Mouse (Mus musculus): ENCODE data around the gene Spx. TPM values are rescaled to one million over a fixed set of nuclear protein-coding genes. Genes with fewer than 3 reads are reported as not detected.

Gene Spx
- 0.32 TPM for polyA plus RNA-seq (2012; fragmentation: generic; extraction: Trizol)
- long read RNA-seq, experiment 1: 0 reads
- long read RNA-seq, experiment 2, partial matches to known transcripts: 0 of 1 reads
- long read RNA-seq, experiment 2, other reads (novel, unspliced or antisense): 1 of 1 reads

DNA sequence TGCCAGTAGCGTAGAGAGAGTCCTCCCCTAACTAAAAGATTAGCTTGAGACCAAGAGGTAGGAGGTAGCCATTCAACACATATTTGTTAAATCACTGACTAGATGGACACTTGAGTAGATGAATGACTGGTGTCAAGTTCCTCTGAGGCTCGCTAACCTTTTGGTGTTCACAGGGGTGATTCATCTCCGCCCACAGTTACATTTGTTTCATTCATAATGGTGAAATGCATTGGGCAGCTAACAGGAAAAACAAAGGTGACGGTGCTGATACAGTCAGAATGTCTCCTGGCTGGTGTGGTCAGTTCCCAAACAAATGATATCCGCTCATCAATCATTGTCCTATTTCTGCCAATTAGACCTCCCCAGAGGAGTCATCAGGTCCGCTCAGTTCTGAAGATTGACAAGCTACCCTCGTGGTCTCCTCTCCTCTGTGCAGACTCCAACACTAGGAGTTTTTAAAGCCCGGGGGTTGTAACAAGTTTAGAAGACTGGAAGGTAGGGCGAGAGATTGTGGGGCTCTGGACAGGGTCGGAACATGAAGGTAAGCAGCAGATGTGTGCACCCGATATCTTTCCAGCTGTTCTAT lies at the start of gene Spx:
Spx (plus strand) TSS at position 536 of the 586 bp plus-strand sequence.
- no peak within 1 kb of the TSS for H3K4me3 ChIP-seq (ENCODE audit: insufficient read depth, poor library complexity, severe bottlenecking)
- H3K27me3 ChIP-seq (ENCODE audit: control insufficient read depth, insufficient read depth, insufficient read length): no peaks in the 10 kb centered on the region
- no peak within 1 kb of the TSS for H3ac ChIP-seq (ENCODE audit: control insufficient read depth, insufficient read length, low read depth)
- TF ChIP-seq CTCF (IDR thresholded peaks at IDR 0.05; ENCODE audit: control insufficient read depth, insufficient read depth, insufficient read length) (no peak), MYOD1 (IDR thresholded peaks at IDR 0.05; ENCODE audit: control insufficient read depth, insufficient read length, low read depth) (no peak), MYOG (IDR thresholded peaks at IDR 0.05; ENCODE audit: control insufficient read depth, extremely low read depth, insufficient read length) (no peak), FOSL1 (IDR thresholded peaks at IDR 0.05; ENCODE audit: insufficient read depth, low read length, poor library complexity, severe bottlenecking) (no peak), MAX (IDR thresholded peaks at IDR 0.05) (no peak), USF1 (IDR thresholded peaks at IDR 0.05; ENCODE audit: low read depth) (no peak), CEBPB (IDR thresholded peaks at IDR 0.05; ENCODE audit: low read depth) (no peak)
- no peaks in the 10 kb centered on the region for H3K36me3 ChIP-seq (ENCODE audit: control insufficient read depth, insufficient read depth)
- H3K79me3 ChIP-seq (ENCODE audit: low read depth): no peaks in the 10 kb centered on the region
- H3K79me2 ChIP-seq (ENCODE audit: control insufficient read depth, insufficient read depth): no peaks in the 10 kb centered on the region

DNA sequence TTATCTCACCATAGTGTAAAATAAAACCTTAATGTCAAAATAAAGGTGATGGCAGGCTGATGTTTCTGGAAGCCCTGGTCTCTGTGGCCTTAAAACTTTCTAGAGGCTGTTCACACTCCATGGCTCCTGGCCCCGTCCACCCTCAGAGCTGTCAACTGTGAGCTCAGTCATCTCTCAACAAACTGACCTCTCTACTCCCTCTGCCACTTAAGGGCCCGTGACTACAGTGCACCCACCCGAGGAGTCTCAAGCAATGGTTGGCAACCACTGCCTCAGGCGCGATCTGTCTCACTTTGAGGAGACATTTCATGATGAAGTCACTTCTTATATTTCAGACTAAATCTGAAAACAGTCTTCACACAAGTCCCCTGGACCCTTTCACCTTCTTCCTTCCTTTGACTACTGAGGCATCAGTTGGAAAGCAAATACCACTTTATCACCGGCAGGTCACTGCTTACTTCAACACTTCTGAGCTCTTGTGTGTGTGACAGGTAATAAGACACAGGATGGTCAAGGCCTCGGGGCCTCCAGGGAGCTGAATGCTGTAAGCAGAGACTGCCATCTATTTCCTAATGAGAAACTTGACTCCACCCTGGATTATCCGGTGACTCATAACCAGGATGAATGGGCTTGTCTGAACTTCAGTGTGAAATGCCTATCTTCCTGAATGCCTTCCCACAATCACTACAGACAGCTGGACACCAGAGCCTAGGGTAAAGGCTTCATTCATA lies 47.3 kb upstream of the Spx start:
- Histone ChIP-seq H3K4me3 (ENCODE audit: insufficient read depth, poor library complexity, severe bottlenecking) (no peak overlapping the region), H3K36me3 (ENCODE audit: control insufficient read depth, insufficient read depth) (peaks cover 65% of the 10 kb centered on the region), H3K27me3 (ENCODE audit: control insufficient read depth, insufficient read depth, insufficient read length) (no peaks in the 10 kb centered on the region), H3K79me3 (ENCODE audit: low read depth) (no peaks in the 10 kb centered on the region), H3K79me2 (ENCODE audit: control insufficient read depth, insufficient read depth) (no peaks in the 10 kb centered on the region), H3ac (ENCODE audit: control insufficient read depth, insufficient read length, low read depth) (no peak overlapping the region)
- TF ChIP-seq CTCF (IDR thresholded peaks at IDR 0.05; ENCODE audit: control insufficient read depth, insufficient read depth, insufficient read length) (no peak), CEBPB (IDR thresholded peaks at IDR 0.05; ENCODE audit: low read depth) (peak; percentile 69), MYOD1 (IDR thresholded peaks at IDR 0.05; ENCODE audit: control insufficient read depth, insufficient read length, low read depth) (peak; percentile 61), MYOG (IDR thresholded peaks at IDR 0.05; ENCODE audit: control insufficient read depth, extremely low read depth, insufficient read length) (no peak), USF1 (IDR thresholded peaks at IDR 0.05; ENCODE audit: low read depth) (no peak), MAX (IDR thresholded peaks at IDR 0.05) (no peak)

DNA sequence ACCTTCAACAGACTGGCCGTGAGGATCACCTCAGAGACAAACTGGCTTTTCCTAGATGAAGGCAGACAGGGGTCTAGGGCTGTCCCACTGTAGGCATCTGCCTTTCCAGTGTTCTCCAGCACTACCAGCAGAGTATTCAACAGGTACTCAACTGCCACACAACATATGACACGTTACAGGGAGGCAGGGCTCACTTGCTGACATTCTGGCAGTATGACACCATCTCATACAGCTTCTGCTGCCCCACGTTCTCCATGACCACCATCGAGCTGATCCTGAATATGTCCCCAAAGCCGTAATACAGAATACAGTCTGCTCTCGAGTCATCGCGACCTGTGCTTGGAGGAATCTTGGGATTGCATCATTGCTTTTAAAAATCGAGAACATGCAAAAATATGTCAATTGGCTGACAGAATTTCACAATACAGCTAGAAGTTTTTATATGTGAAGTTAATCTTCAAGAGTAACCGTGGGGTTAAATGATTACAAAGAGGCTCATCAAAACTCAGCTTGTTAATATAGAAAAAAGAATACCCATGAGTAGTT lies 46.7 kb upstream of the Spx start:
- TF ChIP-seq CEBPB (IDR thresholded peaks at IDR 0.05; ENCODE audit: low read depth) (peak; percentile 65), USF1 (IDR thresholded peaks at IDR 0.05; ENCODE audit: low read depth) (no peak)
- H3ac ChIP-seq (ENCODE audit: control insufficient read depth, insufficient read length, low read depth): peak overlapping the region; percentile 12
- no peak overlapping the region for H3K4me3 ChIP-seq (ENCODE audit: insufficient read depth, poor library complexity, severe bottlenecking)
- H3K79me2 ChIP-seq (ENCODE audit: control insufficient read depth, insufficient read depth): no peaks in the 10 kb centered on the region
- no peaks in the 10 kb centered on the region for H3K79me3 ChIP-seq (ENCODE audit: low read depth)
- peaks cover 66% of the 10 kb centered on the region for H3K36me3 ChIP-seq (ENCODE audit: control insufficient read depth, insufficient read depth)
- no peaks in the 10 kb centered on the region for H3K27me3 ChIP-seq (ENCODE audit: control insufficient read depth, insufficient read depth, insufficient read length)

DNA sequence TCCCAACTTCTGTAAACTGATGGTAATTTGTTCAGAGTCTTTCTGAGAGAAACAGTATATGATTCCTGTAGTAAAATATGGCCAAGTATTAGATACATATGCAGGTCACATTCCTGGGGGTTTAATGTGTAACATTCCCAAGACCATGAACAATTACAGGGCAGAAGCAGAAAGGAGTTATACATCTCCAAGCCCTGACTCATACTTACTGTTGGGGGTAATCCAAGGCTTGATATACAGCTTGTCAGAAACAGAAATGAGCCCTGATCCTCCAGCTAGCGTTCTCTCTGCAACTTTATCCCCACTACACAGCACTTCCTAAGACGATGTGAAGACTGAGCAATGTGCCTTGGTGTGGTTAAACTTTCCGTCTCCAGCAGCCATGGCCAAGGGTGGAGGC lies 45.7 kb upstream of the Spx start:
- H3K27me3 ChIP-seq (ENCODE audit: control insufficient read depth, insufficient read depth, insufficient read length): no peaks in the 10 kb centered on the region
- no peak overlapping the region for H3ac ChIP-seq (ENCODE audit: control insufficient read depth, insufficient read length, low read depth)
- peak; percentile 46 for TF ChIP-seq FOSL1 (IDR thresholded peaks at IDR 0.05; ENCODE audit: insufficient read depth, low read length, poor library complexity, severe bottlenecking)
- TF ChIP-seq CEBPB (IDR thresholded peaks at IDR 0.05; ENCODE audit: low read depth): no peak
- no peak overlapping the region for H3K4me3 ChIP-seq (ENCODE audit: insufficient read depth, poor library complexity, severe bottlenecking)
- H3K79me2 ChIP-seq (ENCODE audit: control insufficient read depth, insufficient read depth): no peaks in the 10 kb centered on the region
- H3K36me3 ChIP-seq (ENCODE audit: control insufficient read depth, insufficient read depth): peaks cover 68% of the 10 kb centered on the region
- no peaks in the 10 kb centered on the region for H3K79me3 ChIP-seq (ENCODE audit: low read depth)

DNA sequence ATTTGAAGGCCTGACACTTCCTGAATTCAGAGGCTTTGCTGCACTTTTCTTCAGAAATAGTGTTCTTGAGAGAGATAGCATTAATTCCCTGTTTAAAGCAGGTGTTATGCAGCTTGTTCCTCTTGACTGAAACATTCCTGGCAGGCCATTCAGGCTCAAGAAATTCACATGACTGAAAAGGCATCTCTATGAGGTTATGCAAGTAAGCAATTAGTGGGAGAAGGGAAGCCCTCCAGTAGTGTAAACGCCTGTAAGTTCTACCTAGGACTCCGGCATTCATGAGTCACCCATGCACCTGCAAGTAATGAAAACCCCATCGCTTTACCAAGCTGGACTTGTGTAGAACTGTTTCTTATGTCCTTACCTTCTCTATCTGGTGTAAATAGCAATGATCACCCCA lies 43.7 kb upstream of the Spx start:
- H3K36me3 ChIP-seq (ENCODE audit: control insufficient read depth, insufficient read depth): peaks cover 60% of the 10 kb centered on the region
- no peaks in the 10 kb centered on the region for H3K27me3 ChIP-seq (ENCODE audit: control insufficient read depth, insufficient read depth, insufficient read length)
- TF ChIP-seq FOSL1 (IDR thresholded peaks at IDR 0.05; ENCODE audit: insufficient read depth, low read length, poor library complexity, severe bottlenecking) (no peak), CEBPB (IDR thresholded peaks at IDR 0.05; ENCODE audit: low read depth) (no peak), USF1 (IDR thresholded peaks at IDR 0.05; ENCODE audit: low read depth) (no peak), CTCF (IDR thresholded peaks at IDR 0.05; ENCODE audit: control insufficient read depth, insufficient read depth, insufficient read length) (no peak), MYOD1 (IDR thresholded peaks at IDR 0.05; ENCODE audit: control insufficient read depth, insufficient read length, low read depth) (no peak), MYOG (IDR thresholded peaks at IDR 0.05; ENCODE audit: control insufficient read depth, extremely low read depth, insufficient read length) (no peak), MAX (IDR thresholded peaks at IDR 0.05) (no peak)
- H3K79me3 ChIP-seq (ENCODE audit: low read depth): no peaks in the 10 kb centered on the region
- no peak overlapping the region for H3K4me3 ChIP-seq (ENCODE audit: insufficient read depth, poor library complexity, severe bottlenecking)
- H3K79me2 ChIP-seq (ENCODE audit: control insufficient read depth, insufficient read depth): no peaks in the 10 kb centered on the region
- H3ac ChIP-seq (ENCODE audit: control insufficient read depth, insufficient read length, low read depth): no peak overlapping the region

DNA sequence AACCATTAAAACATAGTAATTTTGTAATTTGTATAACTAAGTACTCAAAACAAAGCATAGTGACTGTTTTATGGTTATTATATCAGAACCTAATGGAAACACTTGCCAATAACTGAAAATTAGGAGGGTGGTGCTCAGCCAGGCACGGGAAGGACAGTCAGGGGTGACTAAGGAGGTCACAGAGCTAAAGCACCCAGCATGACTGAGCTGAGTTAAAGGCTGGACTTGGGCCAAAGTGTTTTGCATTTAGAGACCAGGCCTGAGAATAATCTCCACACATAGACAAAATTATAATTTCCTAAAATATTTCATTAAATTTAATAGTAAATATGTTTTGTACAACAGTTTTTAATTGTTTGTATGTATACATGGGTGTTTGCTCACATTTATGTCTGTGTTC lies 36.2 kb upstream of the Spx start:
- Histone ChIP-seq H3K79me3 (ENCODE audit: low read depth) (peaks cover 3% of the 10 kb centered on the region), H3K4me3 (ENCODE audit: insufficient read depth, poor library complexity, severe bottlenecking) (no peak overlapping the region), H3K79me2 (ENCODE audit: control insufficient read depth, insufficient read depth) (peaks cover 26% of the 10 kb centered on the region), H3K27me3 (ENCODE audit: control insufficient read depth, insufficient read depth, insufficient read length) (no peaks in the 10 kb centered on the region), H3ac (ENCODE audit: control insufficient read depth, insufficient read length, low read depth) (no peak overlapping the region), H3K36me3 (ENCODE audit: control insufficient read depth, insufficient read depth) (peaks cover 22% of the 10 kb centered on the region)
- no peak for TF ChIP-seq MAX (IDR thresholded peaks at IDR 0.05)
- no peak for TF ChIP-seq MYOD1 (IDR thresholded peaks at IDR 0.05; ENCODE audit: control insufficient read depth, insufficient read length, low read depth)
